Mouse (Mus musculus) kidney, adult 2 months (tissue): ENCODE data around the gene Lcp1.

Source experiments
- CTCF ChIP-seq: fragments of 200-500 bp; conservative IDR thresholded peaks from 2 replicates; pipeline ENCODE4 v1.5.1; 2011; ENCODE audit warnings: low read depth, mild to moderate bottlenecking, control low read depth, low read length, moderate library complexity, mixed read lengths; ENCODE audit not compliant: insufficient read depth, insufficient read length
- POLR2A ChIP-seq: fragments of 200-500 bp; IDR thresholded peaks from one replicate; pipeline ENCODE4 v1.6.1; 2011; ENCODE audit warnings: low read depth, low read length, control low read depth

DNA sequence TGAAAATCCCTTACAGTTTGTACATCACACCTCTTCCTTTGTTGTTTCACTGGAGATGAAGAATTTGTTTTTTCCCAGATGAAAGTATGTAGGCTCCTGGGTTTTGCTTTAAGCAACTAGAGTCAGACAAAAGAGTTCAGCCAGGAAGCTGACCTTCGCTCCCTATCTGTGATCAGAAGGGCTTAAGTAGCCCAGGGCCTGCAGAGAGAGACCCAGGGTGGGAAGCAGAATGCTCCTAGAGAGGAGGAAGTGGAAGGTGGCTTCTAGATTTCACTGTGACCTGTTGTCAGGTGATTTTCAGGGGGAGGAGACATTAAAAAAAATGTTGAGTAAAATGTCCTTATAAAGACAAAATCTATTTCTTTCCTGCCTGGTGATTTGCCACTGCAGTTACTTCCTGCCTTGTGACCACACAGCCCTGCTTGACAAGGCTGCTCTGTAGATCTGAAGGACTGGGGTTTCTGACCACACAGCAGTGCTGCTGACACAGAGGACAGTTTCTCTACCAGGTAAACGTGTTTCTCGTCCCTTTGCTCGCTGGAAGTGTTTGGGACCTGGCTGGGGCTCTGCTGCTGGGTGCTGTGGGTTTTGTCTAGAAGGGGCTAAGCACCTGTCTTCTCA, 45.6 kb downstream of the Lcp1 start:
- TF ChIP-seq CTCF = no peak
- TF ChIP-seq POLR2A = no peak
